Mouse (Mus musculus) forebrain, embryonic 15.5 days (tissue): ENCODE data around the gene Kndc1. TPM values are rescaled to one million over a fixed set of nuclear protein-coding genes. Genes with fewer than 3 reads are reported as not detected.
A peak's percentile ranks its signal among the peaks of the same experiment; 100 is the strongest.

Experiments
- ATAC-seq: fragments of 200-750 bp; cut with Nextera tagmentation; replicated peaks from 2 replicates; pipeline ENCODE4 v1.8.0; 2017; ENCODE audit warnings: mild to moderate bottlenecking, moderate TSS enrichment, moderate library complexity
- H3K27ac ChIP-seq: fragments of 300-500 bp; sonication (generic); replicated peaks from 2 replicates; pipeline ENCODE4 v1.5.1; 2015; ENCODE audit warnings: mild to moderate bottlenecking, inconsistent platforms
- H3K27me3 ChIP-seq: fragments of 300-500 bp; sonication (generic); 2 replicates; pipeline ENCODE4 v1.6.1; 2015; ENCODE audit warnings: inconsistent platforms
- H3K36me3 ChIP-seq: fragments of 300-500 bp; sonication (generic); 2 replicates; pipeline ENCODE4 v1.6.1; 2015; ENCODE audit warnings: mild to moderate bottlenecking, inconsistent platforms
- H3K4me1 ChIP-seq: fragments of 300-500 bp; sonication (generic); 2 replicates; pipeline ENCODE4 v1.6.1; 2015; ENCODE audit warnings: inconsistent platforms
- H3K4me2 ChIP-seq: fragments of 300-500 bp; sonication (generic); replicated peaks from 2 replicates; pipeline ENCODE4 v1.6.1; 2015; ENCODE audit warnings: mild to moderate bottlenecking, inconsistent platforms
- H3K4me3 ChIP-seq: fragments of 300-500 bp; sonication (generic); 2 replicates; pipeline ENCODE4 v1.5.1; 2015; ENCODE audit warnings: mild to moderate bottlenecking, inconsistent platforms
- H3K9ac ChIP-seq: fragments of 300-500 bp; sonication (generic); replicated peaks from 2 replicates; pipeline ENCODE4 v1.6.1; 2015; ENCODE audit warnings: mild to moderate bottlenecking, inconsistent platforms
- H3K9me3 ChIP-seq: fragments of 300-500 bp; sonication (generic); 2 replicates; pipeline ENCODE4 v1.6.1; 2016; ENCODE audit warnings: inconsistent platforms
- WGBS: fragments of 180-500 bp; shearing (Covaris S2); methylation state at CpG from one replicate; pipeline ENCODE4 v1.1.7; 2015; ENCODE audit warnings: mixed read lengths; 5-methylcytosine and 5-hydroxymethylcytosine counted together
- polyA plus RNA-seq: library from polyadenylated mRNA; unstranded; fragments of >200 nt; fragmentation: Nextera tagmentation; extraction: Ambion mirVana; gene quantifications from 2 replicates; pipeline ENCODE4 v1.2.1, GENCODE M21; 2015

Kndc1 gene
- polyA plus RNA-seq, 1 experiment from 2014 or later = 5.1 TPM

DNA sequence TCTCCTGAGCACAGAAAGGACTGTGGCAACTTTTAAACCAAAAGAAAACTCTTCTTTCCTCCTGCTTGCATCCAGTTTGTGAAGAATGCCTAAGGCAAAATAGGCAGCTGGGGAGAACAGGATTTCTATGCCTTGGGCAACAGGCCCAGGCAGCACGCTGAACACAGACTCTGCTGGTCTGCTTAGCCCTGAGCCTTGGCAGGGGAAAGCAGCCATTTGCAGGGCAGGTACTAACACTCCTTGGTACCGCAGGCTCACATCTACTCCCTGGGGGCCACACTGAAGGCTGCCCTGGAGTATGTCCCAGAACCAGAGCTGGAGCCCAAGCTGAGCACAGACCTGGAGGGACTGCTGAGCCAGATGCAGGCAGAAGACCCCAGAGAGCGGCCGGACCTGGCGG, 13.7 kb downstream of the Kndc1 start:
- H3K4me1 ChIP-seq = peaks cover 25% of the 10 kb centered on the region
- H3K9ac ChIP-seq = peak overlapping the region; percentile 25; the same call in 1 of the 2 replicates
- peak; percentile 29; the same call in 1 of the 2 replicates for ATAC-seq
- H3K4me3 ChIP-seq = no peak overlapping the region
- no peaks in the 10 kb centered on the region for H3K9me3 ChIP-seq
- peaks cover 7% of the 10 kb centered on the region for H3K27me3 ChIP-seq
- H3K36me3 ChIP-seq = no peaks in the 10 kb centered on the region
- H3K4me2 ChIP-seq = no peak overlapping the region
- peak overlapping the region; percentile 67 for H3K27ac ChIP-seq
- 45% methylated on average over 5 of the region's 5 CpGs for WGBS

DNA sequence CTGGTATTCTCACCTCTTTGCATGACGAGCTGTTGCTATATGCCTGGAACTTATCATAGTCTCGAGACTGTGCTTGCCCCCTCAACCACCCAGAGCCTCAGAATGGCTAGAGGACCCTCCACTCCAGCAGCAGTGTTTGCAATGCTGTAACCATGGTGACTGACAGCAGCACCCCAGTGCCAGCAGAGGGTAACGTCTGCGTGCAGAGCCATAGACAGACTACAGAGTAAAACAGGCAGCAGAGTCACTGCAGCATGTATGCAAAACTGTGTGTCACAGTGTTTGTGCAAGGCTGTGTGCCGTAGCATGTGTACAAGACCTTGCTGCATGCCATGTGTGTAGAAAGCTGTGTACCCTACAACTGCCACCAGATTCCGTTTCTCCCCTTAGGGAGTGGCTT, 15.0 kb downstream of the Kndc1 start:
- peaks cover 27% of the 10 kb centered on the region for H3K4me1 ChIP-seq
- H3K9me3 ChIP-seq = no peaks in the 10 kb centered on the region
- no peak overlapping the region for H3K4me2 ChIP-seq
- peak; percentile 63 for ATAC-seq
- no peak overlapping the region for H3K9ac ChIP-seq
- H3K4me3 ChIP-seq = no peak overlapping the region
- H3K27ac ChIP-seq = 0 out of 2 replicates have a peak overlapping the region, but pooled peaks have one; percentile 25
- H3K36me3 ChIP-seq = no peaks in the 10 kb centered on the region
- WGBS = 26% methylated on average over 6 of the region's 6 CpGs
- peaks cover 18% of the 10 kb centered on the region for H3K27me3 ChIP-seq

- Histone ChIP-seq H3K4me3 (no peak overlapping the region), H3K9me3 (no peaks in the 10 kb centered on the region), H3K4me2 (no peak overlapping the region), H3K27me3 (peaks cover 20% of the 10 kb centered on the region), H3K4me1 (peaks cover 28% of the 10 kb centered on the region), H3K27ac (no peak overlapping the region), H3K9ac (no peak overlapping the region), H3K36me3 (no peaks in the 10 kb centered on the region)
- WGBS = 58% methylated on average over 11 of the region's 11 CpGs
- ATAC-seq = no peak
Measured at GRCm38 (mm10) chr7:139910204-139910835, 15.8 kb downstream of the Kndc1 start.

DNA sequence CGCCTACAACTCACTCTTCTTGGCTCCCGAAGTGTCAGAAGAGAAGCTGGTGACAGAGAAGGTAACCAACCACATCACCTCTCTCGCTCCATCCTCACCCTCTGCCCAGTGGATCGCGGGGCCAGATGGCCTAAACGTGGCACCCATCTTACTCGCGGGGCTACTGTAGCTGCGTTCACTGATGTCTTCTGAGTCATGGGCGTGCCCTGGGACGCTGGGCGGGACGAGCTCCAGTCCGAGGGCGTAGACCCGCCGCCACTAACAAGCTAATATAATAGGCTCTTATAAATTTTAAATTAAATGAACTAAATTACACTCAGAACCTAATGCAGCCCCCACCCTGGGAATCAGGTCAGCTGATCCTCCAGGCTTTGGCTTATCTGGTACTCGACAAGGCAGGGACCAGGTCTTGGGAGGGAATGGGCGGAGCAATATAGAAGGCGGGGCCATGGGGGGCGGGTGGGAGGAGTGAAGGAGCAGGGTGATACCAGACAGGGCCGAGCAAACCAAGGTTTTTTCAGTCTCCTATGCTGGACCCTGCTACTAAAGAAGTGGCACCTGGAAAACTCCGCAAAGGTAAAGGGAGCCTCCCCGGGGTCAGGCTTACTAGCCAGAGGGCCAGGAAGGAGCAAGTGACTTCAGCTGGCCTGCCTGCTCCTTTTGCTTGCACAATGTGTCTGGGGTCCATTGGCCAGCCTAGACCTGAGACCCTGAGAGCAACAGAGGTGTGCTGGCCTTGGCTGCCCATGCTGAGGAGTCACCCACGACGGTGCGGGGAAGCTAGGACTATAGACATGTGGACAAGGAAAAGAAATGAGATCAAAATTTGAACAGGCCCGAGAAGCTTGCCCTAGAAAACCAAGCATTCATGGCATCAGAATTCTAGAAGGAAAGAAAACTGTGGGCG, 19.9 kb downstream of the Kndc1 start:
- H3K4me3 ChIP-seq = peak overlapping the region; percentile 28
- 9% methylated on average over 29 of the region's 29 CpGs for WGBS
- peak; percentile 31; the same call in 1 of the 2 replicates for ATAC-seq
- H3K27me3 ChIP-seq = peaks cover 23% of the 10 kb centered on the region
- H3K4me1 ChIP-seq = peaks cover 18% of the 10 kb centered on the region
- no peaks in the 10 kb centered on the region for H3K9me3 ChIP-seq
- peak overlapping the region; percentile 36 for H3K4me2 ChIP-seq
- no peaks in the 10 kb centered on the region for H3K36me3 ChIP-seq
- H3K27ac ChIP-seq = no peak overlapping the region
- no peak overlapping the region for H3K9ac ChIP-seq

DNA sequence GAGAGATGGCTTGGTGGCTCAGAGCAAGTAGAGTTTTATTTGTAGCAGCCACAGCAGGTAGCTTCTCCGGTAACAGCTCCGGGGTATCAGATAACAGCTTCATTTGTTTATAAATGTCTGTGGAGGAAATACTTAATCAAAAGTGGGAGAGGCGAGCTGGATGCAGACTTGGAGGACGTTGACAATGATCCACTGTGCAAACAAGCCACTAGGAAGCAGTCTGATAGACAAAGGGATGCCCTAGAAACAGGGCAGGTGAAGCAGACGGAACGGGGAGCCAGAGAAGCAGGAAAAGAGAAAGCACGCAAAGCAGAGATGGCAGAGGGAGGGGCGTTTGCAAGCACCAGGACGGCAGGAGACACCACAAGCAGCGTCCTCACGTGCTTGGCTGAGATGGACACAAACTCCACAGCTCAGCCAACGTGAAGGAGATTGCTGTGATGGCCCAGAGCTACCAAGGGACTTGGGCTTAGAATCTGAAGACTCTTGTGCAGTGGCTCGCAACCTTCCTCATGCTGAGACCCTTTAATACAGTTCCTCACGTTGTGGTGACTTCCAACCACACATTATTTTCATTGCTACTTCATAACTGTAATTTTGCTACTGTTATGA, 21.3 kb downstream of the Kndc1 start:
- H3K9me3 ChIP-seq = no peaks in the 10 kb centered on the region
- peaks cover 9% of the 10 kb centered on the region for H3K4me1 ChIP-seq
- H3K27ac ChIP-seq = no peak overlapping the region
- ATAC-seq = no peak
- H3K27me3 ChIP-seq = peaks cover 23% of the 10 kb centered on the region
- H3K4me3 ChIP-seq = no peak overlapping the region
- H3K9ac ChIP-seq = no peak overlapping the region
- no peaks in the 10 kb centered on the region for H3K36me3 ChIP-seq
- WGBS = 6% methylated on average over 14 of the region's 14 CpGs
- 0 out of 2 replicates have a peak overlapping the region, but pooled peaks have one; percentile 1 for H3K4me2 ChIP-seq

DNA sequence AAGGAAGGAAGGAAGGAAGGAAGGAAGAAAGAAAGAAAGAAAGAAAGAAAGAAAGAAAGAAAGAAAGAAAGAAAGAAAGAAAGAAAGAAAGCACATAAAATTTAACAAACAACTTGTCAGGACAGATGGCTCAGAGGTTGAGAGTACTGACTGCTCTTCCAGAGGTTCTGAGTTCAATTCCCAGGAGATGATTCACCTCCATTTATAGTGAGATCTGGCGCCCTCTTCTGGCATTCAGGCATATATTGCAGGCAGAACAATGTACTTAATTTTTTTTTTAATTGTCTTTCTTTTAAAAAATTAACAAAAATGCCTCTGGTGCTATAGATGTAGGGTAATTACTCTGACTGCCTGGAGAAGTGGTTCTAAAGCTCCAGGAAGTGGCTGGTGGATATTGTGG, 21.8 kb downstream of the Kndc1 start:
- H3K27me3 ChIP-seq = peaks cover 23% of the 10 kb centered on the region
- no peak overlapping the region for H3K9ac ChIP-seq
- no peak for ATAC-seq
- no peaks in the 10 kb centered on the region for H3K36me3 ChIP-seq
- H3K9me3 ChIP-seq = no peaks in the 10 kb centered on the region
- WGBS = 0% methylated on average over 1 of the region's 1 CpGs
- no peak overlapping the region for H3K4me3 ChIP-seq
- H3K4me1 ChIP-seq = peaks cover 9% of the 10 kb centered on the region
- H3K27ac ChIP-seq = no peak overlapping the region
- H3K4me2 ChIP-seq = no peak overlapping the region

DNA sequence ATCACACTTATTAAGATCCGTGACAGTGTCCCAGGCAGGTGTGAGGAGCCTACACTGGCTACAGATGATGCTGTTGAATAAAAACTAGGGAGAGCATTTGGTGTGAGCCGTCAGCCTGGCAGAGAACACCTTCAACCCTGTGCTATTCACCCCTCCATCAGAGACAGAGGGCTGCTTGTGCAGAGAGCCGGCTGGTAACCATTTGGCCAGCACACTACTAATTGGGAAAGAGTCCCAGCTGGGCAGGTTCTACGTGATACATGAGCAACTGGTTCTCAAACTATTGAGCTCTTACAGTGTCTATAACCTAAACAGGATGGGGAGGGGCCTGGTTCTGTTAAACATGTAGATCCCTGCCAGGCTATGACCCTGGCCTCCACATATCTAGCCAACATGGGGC, 23.8 kb downstream of the Kndc1 start:
- Histone ChIP-seq H3K4me3 (no peak overlapping the region), H3K9me3 (no peaks in the 10 kb centered on the region), H3K27ac (no peak overlapping the region), H3K4me1 (peaks cover 9% of the 10 kb centered on the region), H3K4me2 (no peak overlapping the region), H3K27me3 (peaks cover 15% of the 10 kb centered on the region), H3K9ac (no peak overlapping the region), H3K36me3 (no peaks in the 10 kb centered on the region)
- no peak for ATAC-seq
- 65% methylated on average over 4 of the region's 4 CpGs for WGBS

DNA sequence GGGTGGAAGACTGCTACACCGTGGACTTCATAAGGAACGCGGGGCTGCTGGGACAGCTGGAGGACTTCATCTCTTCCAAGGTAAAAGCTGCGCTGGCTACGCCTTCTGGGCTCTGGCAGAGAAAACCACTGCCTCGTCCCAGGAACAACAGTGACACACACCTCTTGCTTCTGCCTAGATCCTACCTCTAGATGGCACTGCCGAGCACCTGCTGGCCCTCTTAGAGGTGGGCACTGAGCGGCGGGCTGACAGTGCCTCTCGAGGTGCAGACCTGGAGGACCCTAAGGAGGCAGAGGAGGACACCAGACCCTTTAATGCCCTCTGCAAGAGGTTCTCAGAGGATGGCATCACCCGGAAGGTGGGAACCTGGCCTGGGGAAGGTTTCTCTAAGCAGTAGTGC, 36.2 kb downstream of the Kndc1 start:
- Histone ChIP-seq H3K27me3 (no peaks in the 10 kb centered on the region), H3K4me1 (no peaks in the 10 kb centered on the region), H3K9ac (no peak overlapping the region), H3K9me3 (no peaks in the 10 kb centered on the region), H3K27ac (no peak overlapping the region), H3K4me2 (no peak overlapping the region), H3K4me3 (no peak overlapping the region), H3K36me3 (no peaks in the 10 kb centered on the region)
- ATAC-seq = 0 out of 2 replicates have a peak, but pooled peaks have one; percentile 41
- WGBS = 15% methylated on average over 11 of the region's 11 CpGs

GRCm38 (mm10) chr7:139936705-139937104, 42.2 kb downstream of the Kndc1 start:
- Histone ChIP-seq H3K27ac (no peak overlapping the region), H3K9ac (no peak overlapping the region), H3K36me3 (no peaks in the 10 kb centered on the region), H3K4me1 (no peaks in the 10 kb centered on the region), H3K4me3 (no peak overlapping the region), H3K4me2 (no peak overlapping the region), H3K27me3 (0 out of 2 replicates have a peak, but pooled peaks cover 5% of the 10 kb centered on the region), H3K9me3 (no peaks in the 10 kb centered on the region)
- no peak for ATAC-seq
- 89% methylated on average over 10 of the region's 10 CpGs for WGBS

- Histone ChIP-seq H3K27ac (no peak overlapping the region), H3K9me3 (no peaks in the 10 kb centered on the region), H3K4me2 (no peak overlapping the region), H3K4me3 (no peak overlapping the region), H3K27me3 (peaks cover 10% of the 10 kb centered on the region; the same call in 1 of the 2 replicates), H3K4me1 (no peaks in the 10 kb centered on the region), H3K9ac (no peak overlapping the region), H3K36me3 (no peaks in the 10 kb centered on the region)
- ATAC-seq = no peak
- 81% methylated on average over 3 of the region's 3 CpGs for WGBS
Measured at GRCm38 (mm10) chr7:139937138-139937537, 42.6 kb downstream of the Kndc1 start.

GRCm38 (mm10) chr7:139937810-139938209, 43.3 kb downstream of the Kndc1 start:
- Histone ChIP-seq H3K27me3 (peaks cover 17% of the 10 kb centered on the region), H3K4me3 (no peak overlapping the region), H3K4me1 (no peaks in the 10 kb centered on the region), H3K9ac (no peak overlapping the region), H3K9me3 (no peaks in the 10 kb centered on the region), H3K27ac (no peak overlapping the region), H3K4me2 (no peak overlapping the region), H3K36me3 (no peaks in the 10 kb centered on the region)
- WGBS = 68% methylated on average over 5 of the region's 5 CpGs
- ATAC-seq = no peak
